Mouse (Mus musculus) liver, embryonic 14.5 days (tissue): ENCODE measurements around the gene Pgghg.

ENCODE experiments used
- CTCF ChIP-seq: IDR thresholded peaks from 2 replicates; pipeline ENCODE4 v1.5.1; 2016; ENCODE audit warnings: antibody characterized with exemption, low read depth, control low read depth
- EP300 ChIP-seq: IDR thresholded peaks from 2 replicates; pipeline ENCODE4 v1.6.1; 2016; ENCODE audit warnings: antibody characterized with exemption, low read depth

DNA sequence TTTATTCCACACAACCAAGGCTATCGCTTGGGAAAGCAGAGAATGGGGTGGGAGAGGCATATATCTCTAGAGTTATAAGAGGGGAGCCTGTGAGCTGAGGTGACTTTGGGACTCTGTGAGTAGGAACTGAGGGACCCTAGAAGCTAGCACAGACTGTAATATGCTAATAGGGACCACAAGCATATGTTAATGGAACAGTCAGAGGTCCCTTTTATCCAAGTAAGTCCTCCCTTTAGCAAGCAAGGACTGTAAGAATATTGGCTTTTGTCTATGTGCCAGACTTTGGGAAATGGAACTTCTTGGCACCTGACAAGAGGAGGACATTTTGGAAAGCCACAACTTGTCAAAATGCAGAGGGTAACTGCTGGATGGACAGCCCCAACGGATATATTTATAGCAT, 2.3 kb upstream of the Pgghg start:
- TF ChIP-seq EP300 (no peak), CTCF (no peak)
